Mouse (Mus musculus): ENCODE measurements at regions not wholly inside any gene's neighbourhood (a gene's known extent, or its start where the extent isn't known, plus 50 kb on each side); places are given as distances from the start of the nearest gene placed in this dataset.

DNA sequence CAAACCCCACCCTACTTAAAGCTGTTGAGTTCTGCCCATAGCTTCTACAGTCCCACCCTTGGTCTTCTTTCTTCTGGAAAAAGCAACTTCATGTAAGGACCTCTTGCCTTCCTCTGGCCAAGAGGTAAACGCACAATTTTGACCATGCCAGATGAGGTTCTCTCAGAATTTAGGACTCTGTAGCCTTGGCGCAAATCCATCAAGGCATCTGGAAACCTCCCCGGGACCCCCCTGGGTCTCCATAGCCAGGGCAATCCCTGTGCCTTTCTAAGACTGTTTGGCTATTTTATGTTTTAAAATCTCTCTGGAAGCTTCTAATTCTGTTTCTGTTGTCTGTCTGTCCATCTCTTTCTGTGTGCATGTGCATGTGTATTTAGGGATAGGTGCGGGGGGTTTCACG, 110.3 kb downstream of the 2410131K14Rik start:
- Histone ChIP-seq H3K36me3 (no peaks in the 10 kb centered on the region), H3K4me1 (peaks cover 45% of the 10 kb centered on the region), H3K4me3 (no peak overlapping the region), H3K4me2 (no peak overlapping the region), H3K27me3 (no peaks in the 10 kb centered on the region), H3K9ac (no peak overlapping the region), H3K27ac (peak overlapping the region; percentile 84), H3K9me3 (no peaks in the 10 kb centered on the region)
- ATAC-seq (ENCODE audit: insufficient number of reproducible peaks, low FRiP score, low TSS enrichment, low read depth) = no peak
- 38% methylated on average over 5 of the region's 5 CpGs for WGBS

- H3K36me3 ChIP-seq = no peaks in the 10 kb centered on the region
- H3K27me3 ChIP-seq = no peaks in the 10 kb centered on the region
- H3K9ac ChIP-seq = no peak overlapping the region
- peak overlapping the region; percentile 84 for H3K27ac ChIP-seq
- H3K4me3 ChIP-seq = no peak overlapping the region
- H3K4me2 ChIP-seq = 0 out of 2 replicates have a peak overlapping the region, but pooled peaks have one; percentile 12
- no peaks in the 10 kb centered on the region for H3K9me3 ChIP-seq
- 16% methylated on average over 11 of the region's 11 CpGs for WGBS
- H3K4me1 ChIP-seq = peaks cover 50% of the 10 kb centered on the region
- peak; percentile 49; the same call in 1 of the 2 replicates for ATAC-seq (ENCODE audit: insufficient number of reproducible peaks, low FRiP score, low TSS enrichment, low read depth)
Measured at GRCm38 (mm10) chr5:118355691-118356337, 110.8 kb downstream of the 2410131K14Rik start.

GRCm38 (mm10) chr5:118359646-118360373, 114.8 kb downstream of the 2410131K14Rik start:
- WGBS = 34% methylated on average over 13 of the region's 13 CpGs
- Histone ChIP-seq H3K9me3 (no peaks in the 10 kb centered on the region), H3K27ac (no peak overlapping the region), H3K36me3 (no peaks in the 10 kb centered on the region), H3K4me1 (peaks cover 46% of the 10 kb centered on the region), H3K27me3 (no peaks in the 10 kb centered on the region), H3K4me3 (no peak overlapping the region), H3K9ac (no peak overlapping the region), H3K4me2 (0 out of 2 replicates have a peak overlapping the region, but pooled peaks have one; percentile 0)
- no peak for ATAC-seq (ENCODE audit: insufficient number of reproducible peaks, low FRiP score, low TSS enrichment, low read depth)

DNA sequence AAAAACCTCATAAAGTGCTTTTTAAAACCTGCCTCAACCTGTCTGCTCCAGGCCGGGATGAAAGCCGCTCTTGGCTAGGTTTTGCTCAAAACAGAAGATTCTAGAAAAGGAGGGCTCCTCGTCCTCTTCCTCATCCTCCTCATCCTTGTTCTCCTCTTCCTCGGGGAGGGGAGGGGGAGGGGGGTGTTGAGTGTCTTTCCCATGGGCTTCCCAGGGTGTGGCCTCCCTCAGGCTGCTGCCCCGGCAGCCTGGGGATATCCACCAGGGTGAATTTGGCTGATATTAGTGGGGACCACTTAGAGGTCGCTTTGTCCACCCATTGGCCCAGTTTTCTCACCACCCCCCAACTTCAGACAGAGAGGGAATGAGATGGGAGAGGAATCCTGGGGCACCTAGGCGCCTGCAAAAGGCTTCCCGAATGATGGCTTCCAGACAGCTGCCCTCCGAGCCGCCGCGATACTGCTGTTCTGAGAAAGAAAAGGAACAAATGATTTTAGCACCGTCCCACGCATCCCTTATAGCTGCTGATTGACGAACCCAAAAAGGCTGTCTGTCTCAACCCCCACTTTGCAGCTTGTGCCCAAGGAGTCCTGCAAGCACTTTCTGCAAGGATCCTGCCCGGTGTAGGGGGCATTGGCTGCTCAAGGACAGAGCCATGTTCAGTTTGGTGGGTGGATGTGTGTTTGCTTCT, 115.5 kb downstream of the 2410131K14Rik start:
- Histone ChIP-seq H3K27me3 (no peaks in the 10 kb centered on the region), H3K4me3 (no peak overlapping the region), H3K4me1 (peaks cover 41% of the 10 kb centered on the region), H3K4me2 (0 out of 2 replicates have a peak overlapping the region, but pooled peaks have one; percentile 0), H3K9ac (no peak overlapping the region), H3K27ac (peak overlapping the region; percentile 14; the same call in 1 of the 2 replicates), H3K36me3 (no peaks in the 10 kb centered on the region), H3K9me3 (no peaks in the 10 kb centered on the region)
- ATAC-seq (ENCODE audit: insufficient number of reproducible peaks, low FRiP score, low TSS enrichment, low read depth) = no peak
- 56% methylated on average over 16 of the region's 16 CpGs for WGBS

GRCm38 (mm10) chr5:118361133-118361852, 116.3 kb downstream of the 2410131K14Rik start:
- H3K27me3 ChIP-seq = no peaks in the 10 kb centered on the region
- H3K4me3 ChIP-seq = no peak overlapping the region
- H3K9me3 ChIP-seq = no peaks in the 10 kb centered on the region
- WGBS = 77% methylated on average over 13 of the region's 13 CpGs
- H3K36me3 ChIP-seq = no peaks in the 10 kb centered on the region
- H3K4me2 ChIP-seq = no peak overlapping the region
- H3K4me1 ChIP-seq = peaks cover 34% of the 10 kb centered on the region
- peak overlapping the region; percentile 14; the same call in 1 of the 2 replicates for H3K27ac ChIP-seq
- ATAC-seq (ENCODE audit: insufficient number of reproducible peaks, low FRiP score, low TSS enrichment, low read depth) = no peak
- no peak overlapping the region for H3K9ac ChIP-seq

- Histone ChIP-seq H3K9ac (no peak overlapping the region), H3K27ac (no peak overlapping the region), H3K9me3 (no peaks in the 10 kb centered on the region), H3K27me3 (no peaks in the 10 kb centered on the region), H3K36me3 (no peaks in the 10 kb centered on the region), H3K4me1 (peaks cover 27% of the 10 kb centered on the region), H3K4me2 (no peak overlapping the region), H3K4me3 (no peak overlapping the region)
- WGBS = 60% methylated on average over 8 of the region's 8 CpGs
- ATAC-seq (ENCODE audit: insufficient number of reproducible peaks, low FRiP score, low TSS enrichment, low read depth) = no peak
Measured at GRCm38 (mm10) chr5:118361853-118362406, 116.9 kb downstream of the 2410131K14Rik start.

DNA sequence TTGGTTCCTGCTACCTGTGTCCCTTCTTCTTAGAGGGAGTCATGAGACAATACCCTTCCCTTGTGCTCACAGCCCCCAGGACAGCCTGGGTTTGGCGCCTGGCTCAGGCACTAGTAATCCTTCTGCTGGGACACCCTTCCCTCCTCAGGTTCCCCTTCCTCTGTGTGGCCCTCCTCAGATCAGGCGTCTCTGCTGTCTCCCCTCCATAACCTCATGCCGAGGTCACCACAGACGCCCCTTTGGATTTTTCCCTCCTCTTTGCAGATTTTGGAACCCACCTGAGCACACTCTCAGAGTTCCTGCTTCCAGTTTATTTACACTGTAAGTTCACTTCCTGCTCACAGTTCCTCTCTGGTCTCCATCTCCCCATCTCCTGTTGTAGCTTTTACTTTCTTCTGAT, 117.7 kb downstream of the 2410131K14Rik start:
- no peak overlapping the region for H3K9ac ChIP-seq
- no peak for ATAC-seq (ENCODE audit: insufficient number of reproducible peaks, low FRiP score, low TSS enrichment, low read depth)
- WGBS = 67% methylated on average over 4 of the region's 4 CpGs
- no peaks in the 10 kb centered on the region for H3K9me3 ChIP-seq
- H3K27me3 ChIP-seq = no peaks in the 10 kb centered on the region
- peaks cover 27% of the 10 kb centered on the region for H3K4me1 ChIP-seq
- no peak overlapping the region for H3K27ac ChIP-seq
- H3K36me3 ChIP-seq = no peaks in the 10 kb centered on the region
- H3K4me3 ChIP-seq = no peak overlapping the region
- H3K4me2 ChIP-seq = no peak overlapping the region

DNA sequence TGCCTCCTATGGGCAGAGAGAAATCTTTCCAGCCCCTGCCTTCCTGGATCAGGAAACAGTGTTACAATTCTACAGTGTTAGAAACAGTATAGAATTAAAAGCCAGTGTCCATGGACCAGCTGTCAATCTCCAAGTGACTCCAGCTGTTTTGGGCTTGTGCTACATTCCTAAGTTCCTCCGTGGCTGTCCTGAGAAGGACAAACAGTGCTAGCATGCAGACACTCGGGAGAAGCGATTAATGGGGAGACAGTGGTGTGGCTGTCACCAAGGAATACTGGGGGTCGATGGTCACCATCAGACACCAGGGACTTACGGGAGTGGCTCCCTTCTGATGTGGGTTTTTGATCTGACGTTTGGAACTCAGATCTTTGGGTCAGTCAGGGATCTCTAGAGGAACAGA, 118.1 kb downstream of the 2410131K14Rik start:
- H3K4me2 ChIP-seq = no peak overlapping the region
- no peak overlapping the region for H3K27ac ChIP-seq
- no peak overlapping the region for H3K4me3 ChIP-seq
- ATAC-seq (ENCODE audit: insufficient number of reproducible peaks, low FRiP score, low TSS enrichment, low read depth) = no peak
- 64% methylated on average over 6 of the region's 6 CpGs for WGBS
- H3K4me1 ChIP-seq = peaks cover 27% of the 10 kb centered on the region
- no peaks in the 10 kb centered on the region for H3K27me3 ChIP-seq
- no peak overlapping the region for H3K9ac ChIP-seq
- no peaks in the 10 kb centered on the region for H3K36me3 ChIP-seq
- H3K9me3 ChIP-seq = no peaks in the 10 kb centered on the region

- no peak overlapping the region for H3K27ac ChIP-seq
- 89% methylated on average over 4 of the region's 4 CpGs for WGBS
- ATAC-seq (ENCODE audit: insufficient number of reproducible peaks, low FRiP score, low TSS enrichment, low read depth) = no peak
- no peak overlapping the region for H3K4me2 ChIP-seq
- peaks cover 27% of the 10 kb centered on the region for H3K4me1 ChIP-seq
- no peaks in the 10 kb centered on the region for H3K9me3 ChIP-seq
- H3K4me3 ChIP-seq = no peak overlapping the region
- no peaks in the 10 kb centered on the region for H3K27me3 ChIP-seq
- no peak overlapping the region for H3K9ac ChIP-seq
- no peaks in the 10 kb centered on the region for H3K36me3 ChIP-seq
Measured at GRCm38 (mm10) chr5:118364646-118365045, 119.6 kb downstream of the 2410131K14Rik start.

DNA sequence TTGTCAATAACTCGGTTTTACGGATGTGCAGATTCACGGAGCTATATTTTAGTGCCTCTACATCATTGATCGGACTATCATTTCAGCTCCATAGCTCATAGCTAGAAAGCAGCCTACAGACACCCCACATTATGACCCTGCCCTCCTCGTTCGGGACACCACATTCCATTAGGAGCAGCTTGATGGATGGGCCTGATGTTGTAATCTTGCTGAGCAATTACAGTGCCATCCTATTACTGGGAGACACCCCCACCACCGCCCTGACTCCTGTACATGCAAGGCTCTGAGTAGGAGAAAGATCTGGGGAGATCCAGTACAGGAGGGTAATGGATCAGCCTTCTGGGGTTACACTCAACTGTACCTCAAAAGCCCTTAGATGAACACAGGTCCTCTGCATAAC, 120.2 kb downstream of the 2410131K14Rik start:
- Histone ChIP-seq H3K9ac (no peak overlapping the region), H3K9me3 (no peaks in the 10 kb centered on the region), H3K27me3 (no peaks in the 10 kb centered on the region), H3K36me3 (no peaks in the 10 kb centered on the region), H3K27ac (no peak overlapping the region), H3K4me2 (no peak overlapping the region), H3K4me3 (no peak overlapping the region), H3K4me1 (peaks cover 22% of the 10 kb centered on the region)
- WGBS = 59% methylated on average over 7 of the region's 7 CpGs
- ATAC-seq (ENCODE audit: insufficient number of reproducible peaks, low FRiP score, low TSS enrichment, low read depth) = no peak

GRCm38 (mm10) chr5:118365651-118366050, 120.6 kb downstream of the 2410131K14Rik start:
- Histone ChIP-seq H3K4me3 (no peak overlapping the region), H3K27me3 (no peaks in the 10 kb centered on the region), H3K27ac (no peak overlapping the region), H3K9me3 (no peaks in the 10 kb centered on the region), H3K4me1 (peaks cover 17% of the 10 kb centered on the region), H3K36me3 (no peaks in the 10 kb centered on the region), H3K4me2 (no peak overlapping the region), H3K9ac (no peak overlapping the region)
- WGBS = 23% methylated on average over 5 of the region's 5 CpGs
- ATAC-seq (ENCODE audit: insufficient number of reproducible peaks, low FRiP score, low TSS enrichment, low read depth) = no peak

Measured in limb, embryonic 15.5 days (tissue).